Mouse (Mus musculus) ovary, postnatal 14 days (tissue): Measurements from ENCODE around the gene Zfp366.
"Not testable (repeated sequence)": the region's sequence is repeated elsewhere in the genome, so short reads cannot be mapped to it uniquely, and the experiment has no call there.

ENCODE experiments used
- DNase-seq: peaks from one replicate; pipeline ENCODE4 v3.0.0; 2022; ENCODE audit warnings: low spot score

The Zfp366 gene

DNA sequence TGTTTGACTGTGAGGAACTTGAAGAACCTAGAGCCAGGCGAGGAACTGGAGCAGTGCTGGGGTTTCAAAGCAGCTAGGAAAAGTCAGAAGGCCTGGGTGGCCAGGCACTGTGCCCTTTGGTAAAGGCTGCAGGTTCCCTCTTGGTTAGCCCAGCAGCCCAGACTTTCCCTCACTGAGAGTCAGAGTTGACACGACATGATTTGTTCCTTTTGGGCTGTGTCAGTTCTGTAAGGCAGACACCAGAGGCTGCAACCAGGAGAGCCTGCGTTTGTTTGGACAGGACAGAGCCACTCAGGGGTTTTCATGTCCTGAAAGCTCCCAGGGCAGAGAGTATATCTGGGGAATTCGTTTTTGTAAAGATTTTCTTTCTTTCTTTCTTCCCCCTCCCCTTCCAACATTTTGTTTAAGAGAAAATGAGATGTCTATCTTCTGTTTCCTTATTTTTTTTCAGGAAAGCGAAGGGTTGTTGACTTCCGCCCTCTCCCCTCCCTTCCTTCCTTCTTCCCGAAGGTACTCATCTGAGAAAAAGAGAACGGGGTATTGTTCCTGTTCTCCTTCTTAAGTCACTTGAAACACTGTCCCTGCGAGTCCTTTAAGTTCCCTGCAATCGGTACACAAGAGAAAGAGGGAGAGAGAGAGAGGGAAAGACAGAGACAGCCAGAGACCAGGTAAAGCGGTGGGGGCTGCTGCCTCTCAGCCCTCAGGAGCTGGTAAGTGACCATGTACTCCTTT, at the start of gene Zfp366:
Zfp366 (plus strand) TSS at position 669 of the 732 bp plus-strand sequence.
- no peak for DNase-seq

DNA sequence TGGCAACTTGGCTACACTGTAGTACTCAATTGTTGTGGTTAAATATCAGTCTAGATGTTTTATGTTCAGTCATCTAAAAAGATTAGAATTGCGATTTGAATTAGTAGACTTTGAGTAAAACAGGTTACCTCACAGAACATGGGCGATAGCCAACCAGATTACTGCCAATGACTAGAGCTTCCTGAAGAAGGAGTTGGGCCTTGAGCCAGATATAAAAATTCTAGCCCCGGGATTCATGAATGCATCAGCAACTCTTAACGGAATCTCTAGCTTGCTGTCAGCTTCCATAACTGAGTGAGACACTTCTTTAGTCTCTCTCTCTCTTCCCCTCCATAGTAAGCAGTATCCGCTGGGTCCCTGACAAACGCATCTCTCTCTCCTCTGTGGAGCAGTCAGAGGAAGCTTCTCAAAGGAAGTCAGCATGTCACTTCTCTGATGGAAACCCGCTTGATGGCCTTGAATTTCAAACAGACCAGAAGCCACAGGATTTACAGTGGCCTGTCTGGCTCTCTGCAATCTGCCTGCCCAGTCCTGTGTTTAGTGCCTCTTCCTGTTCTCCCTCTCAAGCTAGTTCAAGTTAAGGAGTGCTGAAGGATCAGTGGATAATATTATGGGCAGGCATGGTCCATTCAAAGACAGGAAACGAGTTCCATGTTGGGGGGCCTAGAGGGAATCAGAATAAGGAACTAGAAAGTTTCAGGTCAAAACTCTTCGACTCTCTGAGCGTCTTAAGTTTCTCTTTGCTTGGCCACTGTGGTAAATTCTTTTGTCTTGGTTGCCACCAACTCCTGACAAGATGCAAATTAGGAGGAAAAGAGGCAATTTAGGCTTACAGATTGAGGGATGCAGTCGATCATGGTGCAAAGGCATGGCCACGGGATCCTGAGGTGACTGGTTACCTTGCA, 46.0 kb upstream of the Zfp366 start:
- DNase-seq: no peak

DNA sequence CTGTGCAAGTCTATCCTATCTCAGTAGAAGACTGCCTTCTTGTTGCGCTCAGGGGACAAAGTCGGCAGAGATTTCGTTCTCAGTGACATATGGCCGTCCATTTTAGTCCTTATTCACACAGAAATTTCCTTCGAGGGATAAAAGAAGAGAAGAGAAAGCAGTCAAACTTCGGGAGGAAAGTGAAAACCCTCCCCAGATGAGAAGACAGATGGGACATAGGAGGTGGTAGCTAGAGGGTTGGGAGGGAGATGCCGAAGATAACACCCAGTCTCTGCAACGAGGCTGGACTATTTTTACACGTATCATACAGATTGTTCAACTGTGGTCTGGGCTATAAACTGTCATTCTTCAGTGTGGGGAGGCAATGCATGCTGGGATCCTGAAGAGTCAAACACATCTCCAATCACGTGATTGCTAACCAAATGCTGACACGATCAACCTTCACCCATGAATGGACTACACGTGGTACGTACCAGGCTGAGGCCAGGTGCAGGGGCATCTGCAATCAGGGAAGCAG, 38.2 kb upstream of the Zfp366 start:
- no peak for DNase-seq

DNA sequence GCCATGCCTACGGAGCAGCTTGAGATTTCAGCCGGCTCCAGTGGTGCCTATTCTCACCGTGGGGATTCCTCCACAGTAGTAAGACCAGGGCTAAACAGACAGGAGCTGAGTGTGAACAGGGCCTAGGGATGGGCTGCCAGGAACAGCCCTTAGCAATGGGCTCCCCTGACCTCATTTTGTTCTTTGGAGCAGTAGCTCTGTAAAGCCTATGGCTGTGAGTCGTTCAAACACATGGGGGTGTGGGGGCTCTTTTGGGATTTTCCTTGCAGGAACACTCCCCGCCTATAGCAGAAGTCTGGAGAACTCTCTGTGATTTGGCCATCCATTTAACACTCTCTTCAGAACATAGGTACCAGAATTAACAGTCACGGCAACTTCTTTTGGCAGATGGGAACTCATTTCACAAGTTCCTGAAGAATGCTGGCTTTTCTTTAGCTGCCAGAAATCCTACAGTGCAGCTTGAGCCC, 36.9 kb upstream of the Zfp366 start:
- DNase-seq: no peak

DNA sequence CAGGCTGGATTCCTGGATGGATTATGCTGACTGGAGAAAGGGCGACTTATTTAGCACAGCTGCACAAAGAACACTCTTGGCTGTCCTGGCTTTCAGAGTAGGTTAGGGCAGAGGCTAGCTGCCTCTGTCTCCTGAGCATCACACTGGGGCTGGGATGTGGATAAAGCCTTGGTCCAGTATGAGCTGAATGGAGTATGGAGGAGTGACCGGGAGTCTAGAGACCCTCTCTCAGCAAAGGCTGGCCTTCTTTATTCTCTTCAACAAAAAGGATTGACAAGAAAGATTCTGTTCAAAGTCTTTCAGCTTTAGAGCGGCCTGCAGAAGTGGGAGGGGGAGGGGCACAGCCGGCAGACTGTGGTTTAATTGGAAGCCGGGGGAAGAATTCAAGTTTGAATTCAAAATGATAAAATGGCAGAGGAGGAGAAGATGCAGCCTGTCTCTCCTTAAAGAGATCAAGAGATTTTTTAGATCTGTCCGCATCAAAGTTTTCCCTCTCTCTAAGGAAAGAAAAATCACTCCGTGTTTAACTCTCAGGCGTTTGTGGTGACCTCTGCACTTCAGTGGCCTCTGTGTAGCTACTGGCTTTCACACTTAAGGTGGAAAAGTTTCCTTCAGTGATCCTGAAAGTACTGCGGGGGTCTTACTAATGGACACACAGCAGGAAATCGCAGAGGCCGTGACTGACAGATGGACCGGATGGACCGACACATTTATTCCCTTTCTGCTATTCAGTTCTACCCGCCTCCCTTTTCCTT, 34.9 kb upstream of the Zfp366 start:
- DNase-seq: no peak

DNA sequence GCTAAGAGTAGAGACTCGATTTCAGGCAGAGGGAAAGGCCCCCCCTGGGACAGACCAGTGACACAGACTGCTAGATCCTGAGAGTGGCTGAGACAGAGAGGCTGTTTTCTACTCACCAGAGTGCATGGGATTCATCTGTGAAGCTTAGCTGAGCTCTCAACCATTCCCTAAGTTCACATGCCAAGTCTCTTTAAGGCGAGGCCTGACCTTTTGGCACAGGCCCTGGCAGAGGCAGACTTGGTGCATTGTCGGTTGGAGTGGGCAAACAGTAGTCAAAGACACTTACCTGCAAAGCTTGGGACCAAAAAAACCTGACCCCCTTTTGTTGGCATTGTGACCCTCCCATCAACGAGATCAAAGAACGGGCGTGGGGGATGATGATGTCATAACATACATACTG, 34.0 kb upstream of the Zfp366 start:
- no peak for DNase-seq

DNA sequence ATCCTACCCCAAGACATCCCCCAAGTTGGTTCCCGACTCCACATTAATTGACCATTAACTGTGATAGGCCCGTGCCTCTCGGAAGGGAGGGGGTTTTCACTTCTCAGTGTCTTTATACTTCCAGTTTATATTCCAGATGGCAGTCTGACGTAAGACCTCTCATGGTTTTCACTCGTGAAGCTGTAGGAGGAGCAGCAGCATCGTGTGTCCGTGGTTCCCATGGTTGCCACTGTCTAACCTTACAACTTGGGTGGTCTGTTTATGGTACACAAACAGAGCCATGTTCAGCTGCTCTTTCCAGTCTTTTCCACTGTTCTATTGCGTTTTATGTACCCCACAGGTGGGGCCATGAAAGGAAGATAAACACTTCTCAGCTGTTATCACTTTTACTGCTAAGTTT, 33.5 kb upstream of the Zfp366 start:
- DNase-seq: no peak

DNA sequence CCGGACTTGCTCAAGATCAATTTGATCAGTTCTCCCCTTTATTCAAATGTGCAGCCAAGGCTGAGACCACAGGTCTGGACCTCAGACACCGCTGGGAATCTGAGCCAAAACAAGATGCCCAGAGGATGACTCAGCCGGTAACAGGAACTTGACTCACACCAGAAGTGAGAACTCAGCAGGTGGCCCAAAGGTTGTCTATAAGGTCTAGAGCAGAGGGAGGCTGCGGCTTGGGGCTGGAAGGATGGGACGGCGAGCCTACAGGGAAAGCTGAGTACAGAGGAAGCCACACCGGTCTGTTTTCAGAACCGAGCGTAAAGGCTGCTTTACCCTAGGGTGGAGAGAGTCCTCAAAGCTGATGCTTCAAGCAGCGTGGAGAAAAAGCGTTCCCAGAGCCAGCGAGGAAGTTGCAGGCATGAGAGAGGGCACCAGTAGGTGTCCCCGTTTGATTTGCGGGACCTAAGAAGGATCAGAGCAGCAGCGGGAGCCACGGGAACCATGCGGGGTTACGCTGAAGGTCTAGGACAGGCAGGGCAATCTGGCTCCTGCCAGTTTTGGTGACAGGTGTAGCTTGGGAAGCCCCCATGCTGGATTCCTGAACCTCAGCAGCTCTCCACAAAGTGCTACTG, 32.2 kb upstream of the Zfp366 start:
- no peak for DNase-seq

DNA sequence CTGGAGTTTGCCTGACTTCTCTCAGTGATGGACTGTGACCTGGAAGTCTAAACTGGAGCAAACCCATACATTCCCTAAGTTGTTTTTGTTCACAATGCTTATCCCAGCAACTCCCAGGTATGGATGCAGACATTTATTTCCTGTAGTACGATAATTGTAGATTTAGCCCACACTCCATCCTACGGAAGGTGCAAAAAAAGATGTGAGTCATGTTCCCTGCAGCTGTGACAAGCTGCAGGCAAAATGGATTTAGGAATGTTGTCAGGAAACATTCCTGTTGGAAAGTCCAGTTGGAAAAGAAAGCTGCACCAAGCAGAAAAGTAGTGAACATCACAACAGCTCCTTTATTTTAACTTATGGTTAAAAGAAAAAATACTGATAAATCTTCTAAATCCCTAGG, 26.9 kb upstream of the Zfp366 start:
- no peak for DNase-seq

DNA sequence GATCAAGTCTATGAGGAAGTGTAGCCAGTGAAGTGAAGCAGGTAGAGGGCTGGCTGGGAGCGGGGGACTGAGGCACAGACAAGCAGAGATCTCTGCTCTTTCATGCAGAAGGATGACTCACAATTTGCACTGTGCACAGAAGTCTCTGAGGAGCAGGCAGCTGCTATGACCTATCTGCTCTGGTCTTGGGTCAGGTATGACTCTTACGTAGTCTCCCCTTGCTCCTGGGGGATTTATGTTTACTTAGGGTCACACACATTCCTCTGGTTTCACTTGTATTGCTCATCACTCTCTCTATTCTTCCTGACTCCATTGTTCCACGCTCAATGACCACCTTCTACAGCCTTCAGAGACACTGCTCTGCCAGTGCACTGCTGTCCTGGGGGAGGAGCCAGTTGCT, 25.9 kb upstream of the Zfp366 start:
- no peak for DNase-seq

DNA sequence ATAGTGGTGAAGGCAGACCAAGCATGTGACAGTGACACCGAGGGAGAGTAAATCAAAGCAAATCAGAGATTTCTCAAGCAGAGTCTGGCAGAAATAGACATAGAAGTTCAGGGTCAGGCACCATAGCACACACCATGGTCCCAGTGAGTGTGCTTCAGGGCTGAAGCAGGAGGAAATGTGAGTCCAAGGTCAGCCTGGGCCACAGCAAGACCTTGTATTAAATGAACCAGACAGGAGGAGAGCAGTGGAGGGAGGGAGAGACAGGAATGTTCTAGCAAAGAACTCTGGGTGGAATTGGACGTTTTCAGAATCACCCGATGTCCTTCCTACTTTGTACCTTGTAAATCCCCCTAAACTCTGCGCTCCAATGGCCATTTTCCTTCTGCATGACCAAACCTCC, 21.6 kb upstream of the Zfp366 start:
- no peak for DNase-seq

DNA sequence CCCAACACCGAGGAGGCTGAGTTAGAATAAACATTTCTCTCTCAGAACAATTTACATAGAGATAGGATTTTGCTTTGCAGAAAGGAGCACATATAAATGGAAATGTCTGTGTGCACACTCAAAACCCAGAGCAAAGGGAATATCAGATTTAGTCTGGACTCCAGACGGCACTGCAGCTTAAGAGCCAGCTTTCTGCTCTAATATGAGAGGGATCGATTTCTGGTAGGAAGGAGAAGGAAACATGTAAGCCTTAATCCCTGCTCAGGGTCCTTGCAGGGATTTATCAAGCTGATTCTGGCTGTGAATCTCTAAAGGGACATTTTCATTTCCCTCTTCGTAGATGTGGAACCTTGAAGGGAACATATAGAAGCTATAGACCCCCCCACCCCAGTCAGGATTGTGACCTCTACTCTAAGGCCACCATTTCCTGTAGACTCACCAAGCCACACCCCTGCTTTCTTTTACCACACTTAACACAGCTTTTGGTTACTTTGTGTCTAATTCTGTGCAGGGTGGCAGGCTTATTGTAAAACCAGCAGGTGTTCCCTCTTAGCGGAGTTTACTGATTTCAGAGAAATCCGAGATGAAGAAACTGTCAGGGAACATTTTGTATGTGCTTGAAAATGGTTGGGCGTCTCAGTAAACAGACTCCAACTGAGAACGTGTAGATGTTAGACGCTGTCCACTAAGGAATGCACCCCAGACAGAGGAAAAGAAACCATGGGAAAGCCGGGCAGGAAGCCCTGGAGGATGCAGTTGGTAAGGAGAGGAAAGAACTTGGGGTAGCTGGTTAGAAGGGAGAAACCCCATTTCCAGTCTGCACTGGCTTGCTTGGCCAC, 20.9 kb upstream of the Zfp366 start:
- DNase-seq: no peak

DNA sequence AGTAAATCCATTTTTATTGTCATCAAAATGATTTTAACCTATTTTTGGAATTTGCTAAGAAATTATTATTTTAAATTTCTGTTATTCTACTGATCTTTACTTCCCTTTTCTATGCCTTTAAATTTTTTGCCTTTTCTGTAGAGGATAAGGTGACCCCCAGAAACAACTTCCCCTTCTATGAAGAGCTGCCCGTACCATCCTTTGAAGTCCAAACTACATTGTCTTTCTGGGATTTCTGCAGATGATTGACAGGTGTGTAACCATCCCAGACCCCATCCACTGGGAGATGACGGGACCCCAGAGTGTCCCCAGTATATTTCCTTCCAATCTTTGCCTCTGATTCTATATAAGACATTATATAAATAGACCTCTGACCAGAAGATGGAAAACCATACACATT, 20.3 kb upstream of the Zfp366 start:
- no peak for DNase-seq

DNA sequence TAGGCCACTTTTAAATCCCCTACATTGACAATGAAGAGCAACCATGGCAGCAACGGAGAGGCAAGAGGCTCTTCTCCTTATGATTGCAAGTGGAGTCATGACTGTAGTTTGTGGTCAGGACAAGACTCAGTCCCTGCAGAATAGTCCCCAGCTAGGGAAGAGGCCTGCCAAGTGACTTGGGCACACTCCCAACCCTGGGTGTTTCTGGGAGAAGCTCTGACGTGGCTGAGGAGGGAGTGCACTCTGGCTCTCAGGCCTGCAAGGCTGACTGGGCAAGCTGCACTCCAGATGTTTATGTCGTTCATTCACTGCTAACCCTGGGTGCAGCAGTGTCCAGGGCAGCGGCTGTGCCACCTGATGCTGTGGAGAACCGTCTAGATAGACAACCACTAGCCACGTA, 15.2 kb upstream of the Zfp366 start:
- DNase-seq: no peak

DNA sequence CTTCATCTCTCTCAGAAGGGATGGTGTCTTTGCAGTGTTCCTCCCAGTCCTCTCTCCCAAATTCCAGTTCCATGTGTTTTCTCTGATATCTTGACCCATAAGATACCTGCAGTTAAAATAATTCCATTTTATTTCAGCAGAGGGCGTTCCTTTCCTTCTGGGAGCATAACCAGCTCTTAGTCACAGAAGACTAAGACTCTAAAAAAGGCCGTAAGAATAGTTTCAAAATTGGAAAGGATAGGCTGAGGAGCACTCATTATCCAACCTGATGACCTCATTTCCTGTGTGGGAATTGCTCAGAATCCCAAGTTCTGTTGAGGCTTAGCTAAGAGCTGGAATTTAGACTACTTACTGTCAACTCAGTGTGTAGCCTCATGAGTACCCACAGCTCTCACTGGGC, 14.3 kb upstream of the Zfp366 start:
- DNase-seq: no peak

DNA sequence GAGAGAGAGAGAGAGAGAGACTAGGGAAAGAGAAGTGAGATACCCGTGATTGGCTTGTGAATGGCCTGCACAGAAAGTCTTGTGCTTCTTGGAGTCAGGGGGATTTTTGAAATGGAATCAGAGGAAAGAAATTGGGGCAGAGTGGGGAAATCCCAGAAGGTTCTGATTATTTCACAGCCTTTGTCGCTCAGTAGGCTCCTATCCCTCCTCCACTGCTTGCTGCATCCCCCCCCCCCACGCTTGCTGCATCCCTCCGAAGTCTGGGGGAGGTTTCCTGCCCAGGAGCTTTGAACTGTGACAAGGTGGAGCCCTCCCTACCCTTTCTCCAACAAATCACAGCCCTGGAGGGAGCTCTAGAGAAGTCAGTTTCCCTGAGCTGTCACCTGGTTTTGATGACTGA, 10.8 kb upstream of the Zfp366 start:
- no peak for DNase-seq

DNA sequence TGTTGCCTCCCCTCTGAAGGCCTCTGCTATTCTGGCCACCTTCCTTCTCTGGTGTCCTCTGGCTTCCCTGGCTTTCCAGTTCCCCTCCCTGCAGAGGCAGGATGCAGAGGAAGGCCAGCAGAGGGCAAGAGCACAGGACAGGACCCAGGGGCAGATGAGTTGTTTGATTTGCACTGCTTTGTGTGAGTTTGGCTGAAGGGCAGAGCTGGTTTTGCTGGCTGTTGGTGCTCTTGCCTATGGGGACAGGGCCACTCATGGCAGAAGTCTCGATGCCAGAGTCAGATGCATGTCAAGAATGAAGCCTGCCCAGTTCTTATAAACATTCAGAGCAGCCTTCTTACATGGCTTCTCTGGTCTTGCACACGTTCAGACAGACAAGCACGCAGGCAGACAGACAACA, 1.8 kb upstream of the Zfp366 start:
- not testable (repeated sequence) for DNase-seq

DNA sequence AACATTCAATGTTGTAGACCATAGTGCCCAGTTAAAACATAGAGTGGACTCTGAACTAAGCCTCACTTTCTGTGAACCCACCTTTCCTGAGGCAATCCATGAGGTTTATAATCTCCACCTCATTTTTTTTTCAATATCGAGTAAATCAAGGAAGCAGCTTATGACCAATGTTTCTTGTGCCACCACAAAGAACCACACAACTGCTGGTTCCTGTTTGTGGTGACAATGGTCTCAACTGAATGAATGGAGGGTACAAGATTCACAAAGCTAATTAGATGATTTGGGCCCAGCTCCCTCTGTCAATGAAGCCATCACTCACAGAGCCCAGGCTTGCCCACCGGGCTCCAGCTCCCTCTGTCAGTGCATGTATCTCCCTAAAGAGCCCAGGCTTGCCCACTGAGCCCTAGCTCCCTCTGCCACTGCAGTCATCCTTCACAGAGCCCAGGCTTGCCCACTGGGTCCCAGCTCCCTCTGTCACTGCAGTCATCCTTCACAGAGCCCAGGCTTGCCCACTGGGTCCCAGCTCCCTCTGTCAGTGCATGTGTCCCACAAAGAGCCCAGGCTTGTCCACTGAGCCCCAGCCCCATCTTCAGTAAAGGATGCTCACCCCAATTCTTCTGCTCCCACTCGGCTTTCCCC, 1.2 kb upstream of the Zfp366 start:
- no peak for DNase-seq

DNA sequence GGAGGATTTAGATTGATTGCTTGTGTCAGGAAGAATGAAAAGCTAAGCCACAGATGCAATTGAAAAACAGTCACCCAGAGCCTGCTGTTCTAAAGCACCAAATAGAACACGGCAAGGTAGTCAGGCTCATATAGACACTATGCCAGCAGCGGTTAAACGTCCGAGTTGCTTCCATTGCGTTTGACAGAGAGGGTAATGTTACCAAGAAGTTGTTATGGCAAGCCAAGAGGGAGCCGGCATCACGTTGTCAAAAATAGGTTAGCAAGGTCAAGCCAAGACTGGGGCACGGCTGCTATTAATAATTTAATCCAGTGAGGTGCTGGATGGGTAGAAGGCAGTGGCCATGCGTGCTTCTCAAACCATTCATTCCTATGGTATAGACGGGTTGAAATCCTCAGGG, 950 bp downstream of the Zfp366 start:
- DNase-seq: no peak

DNA sequence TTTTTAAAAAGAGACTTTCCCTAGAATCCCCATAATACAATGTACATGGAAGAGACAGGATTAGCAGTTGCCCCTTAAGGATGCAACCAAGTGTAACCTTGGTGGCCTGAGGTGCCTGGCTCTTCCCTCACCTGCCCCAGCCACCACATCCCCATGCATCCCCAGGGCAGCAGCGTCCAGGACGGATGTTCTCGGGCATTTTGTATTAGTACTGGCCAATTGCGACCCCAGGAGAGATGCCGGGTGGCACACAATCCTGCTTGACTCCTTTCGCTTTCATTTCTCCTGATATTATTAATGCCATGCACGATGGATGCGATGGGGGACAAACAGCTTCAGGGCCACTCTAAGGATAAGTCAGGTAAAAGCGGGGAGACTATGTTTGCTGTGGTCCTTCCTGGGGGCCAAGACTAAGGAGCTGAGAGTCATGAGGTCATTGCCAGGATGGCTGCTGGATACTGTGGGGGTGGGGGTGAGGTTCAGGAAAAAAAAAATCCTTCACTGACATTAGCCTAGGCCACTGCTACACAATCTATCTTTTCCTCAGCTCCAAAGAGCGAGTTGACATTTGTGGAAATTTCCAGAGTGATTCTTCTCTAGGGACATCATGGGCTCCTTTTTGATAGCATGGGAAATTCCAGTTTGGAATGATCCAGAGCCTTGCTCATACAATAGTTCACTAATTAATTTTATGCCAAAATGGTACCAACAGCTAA, 1.7 kb downstream of the Zfp366 start:
- DNase-seq: no peak
